Mouse (Mus musculus) E14TG2a.4 (cell line): ENCODE measurements at regions not wholly inside any gene's neighbourhood (a gene's known extent, or its start where the extent isn't known, plus 50 kb on each side); places are given as distances from the start of the nearest gene placed in this dataset.
A peak's percentile ranks its signal among the peaks of the same experiment; 100 is the strongest.

Experiments used
- H3K27me3 ChIP-seq: 2 replicates; pipeline ENCODE4 v1.6.1; 2014; ENCODE audit warnings: low read length, control low read depth; ENCODE audit not compliant: insufficient read depth
- H3K36me3 ChIP-seq: 2 replicates; pipeline ENCODE4 v1.6.1; 2014; ENCODE audit warnings: low read length, control low read depth; ENCODE audit not compliant: insufficient read depth
- H3K4me1 ChIP-seq: replicated peaks from 2 replicates; pipeline ENCODE4 v1.6.1; 2014; ENCODE audit warnings: low read depth, low read length, control low read depth
- H3K4me3 ChIP-seq: replicated peaks from 2 replicates; pipeline ENCODE4 v1.5.1; 2014; ENCODE audit warnings: mild to moderate bottlenecking, low read length
- H3K9me3 ChIP-seq: 2 replicates; pipeline ENCODE4 v1.6.1; 2014; ENCODE audit warnings: low read length, control low read depth
- CTCF ChIP-seq: conservative IDR thresholded peaks from 2 replicates; pipeline ENCODE4 v1.5.1; 2014; ENCODE audit warnings: low read length
- NANOG ChIP-seq: IDR thresholded peaks from 2 replicates; pipeline ENCODE4 v1.6.1; 2014; ENCODE audit warnings: borderline replicate concordance, low read length, mixed read lengths
- POU5F1 ChIP-seq: IDR thresholded peaks from 2 replicates; pipeline ENCODE4 v1.6.1; 2014; ENCODE audit warnings: low read length, borderline replicate concordance

DNA sequence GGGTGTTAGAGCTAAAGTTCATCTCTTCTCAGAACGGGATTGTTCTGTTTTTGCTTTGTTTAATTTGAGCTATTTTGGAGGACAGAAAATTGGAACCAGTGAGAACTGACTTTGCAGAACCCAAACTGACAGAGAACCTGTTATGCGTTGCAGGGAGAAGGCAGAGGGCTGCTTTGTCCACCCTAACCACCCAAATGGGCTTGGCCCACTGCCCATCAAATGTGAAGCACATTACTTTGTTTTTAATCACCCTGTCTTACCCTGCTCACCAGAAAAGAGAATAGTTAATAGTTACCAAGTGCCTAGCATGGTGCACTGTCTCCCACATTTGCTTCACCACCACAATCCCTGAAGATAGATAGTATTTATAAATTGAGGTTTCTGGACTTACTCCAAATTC is 163.0 kb upstream of the Tas2r134 start:
- peaks cover 3% of the 10 kb centered on the region for H3K4me1 ChIP-seq
- TF ChIP-seq POU5F1 (no peak), NANOG (no peak), CTCF (no peak)
- no peaks in the 10 kb centered on the region for H3K36me3 ChIP-seq
- no peaks in the 10 kb centered on the region for H3K9me3 ChIP-seq
- H3K27me3 ChIP-seq, result no peaks in the 10 kb centered on the region
- no peak overlapping the region for H3K4me3 ChIP-seq

DNA sequence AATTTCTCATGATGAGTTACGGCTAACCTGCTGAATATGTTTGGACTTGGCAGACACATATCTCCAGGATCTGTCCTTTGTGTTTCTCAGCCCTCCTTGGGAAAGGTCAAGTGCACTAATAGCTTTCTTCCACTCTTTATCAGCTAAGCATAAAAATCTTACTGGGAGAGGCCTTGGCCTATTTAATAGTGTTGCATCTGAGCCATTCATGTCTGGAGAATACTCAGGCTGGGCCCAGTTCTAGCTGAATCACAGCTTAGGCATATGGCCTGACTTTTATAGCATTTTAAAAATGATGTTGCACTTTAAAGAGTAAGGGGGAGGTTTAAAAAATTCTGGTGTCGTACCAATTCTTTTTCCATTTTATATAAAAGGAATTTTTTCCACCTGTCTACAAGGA is 166.4 kb upstream of the Tas2r134 start:
- no peaks in the 10 kb centered on the region for H3K36me3 ChIP-seq
- peaks cover 4% of the 10 kb centered on the region for H3K4me1 ChIP-seq
- no peak for TF ChIP-seq POU5F1
- TF ChIP-seq NANOG, result no peak
- TF ChIP-seq CTCF, result no peak
- H3K9me3 ChIP-seq, result no peaks in the 10 kb centered on the region
- no peaks in the 10 kb centered on the region for H3K27me3 ChIP-seq
- no peak overlapping the region for H3K4me3 ChIP-seq

DNA sequence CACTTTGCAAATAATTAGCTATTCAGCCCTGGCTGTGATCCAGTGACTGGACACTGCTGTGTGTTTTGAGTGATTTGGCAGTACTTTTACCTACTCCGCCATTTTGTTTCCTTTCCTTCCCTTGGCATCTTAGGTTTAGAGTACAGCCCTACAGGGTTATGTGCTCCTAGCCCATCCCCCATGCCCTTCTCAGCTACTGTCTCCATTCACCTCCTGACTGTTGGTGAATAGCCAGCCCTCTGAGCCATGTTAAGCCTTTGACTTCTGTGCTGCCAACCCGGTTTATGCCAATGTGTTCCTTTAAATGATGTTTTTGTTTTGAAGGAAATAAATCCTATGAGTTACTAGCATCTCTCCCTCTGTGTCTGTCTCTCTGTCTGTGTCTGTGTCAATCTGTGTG is 167.8 kb upstream of the Tas2r134 start:
- H3K27me3 ChIP-seq, result no peaks in the 10 kb centered on the region
- H3K4me3 ChIP-seq, result no peak overlapping the region
- no peak for TF ChIP-seq CTCF
- TF ChIP-seq NANOG, result no peak
- no peak for TF ChIP-seq POU5F1
- H3K4me1 ChIP-seq, result peaks cover 4% of the 10 kb centered on the region
- H3K9me3 ChIP-seq, result no peaks in the 10 kb centered on the region
- no peaks in the 10 kb centered on the region for H3K36me3 ChIP-seq

DNA sequence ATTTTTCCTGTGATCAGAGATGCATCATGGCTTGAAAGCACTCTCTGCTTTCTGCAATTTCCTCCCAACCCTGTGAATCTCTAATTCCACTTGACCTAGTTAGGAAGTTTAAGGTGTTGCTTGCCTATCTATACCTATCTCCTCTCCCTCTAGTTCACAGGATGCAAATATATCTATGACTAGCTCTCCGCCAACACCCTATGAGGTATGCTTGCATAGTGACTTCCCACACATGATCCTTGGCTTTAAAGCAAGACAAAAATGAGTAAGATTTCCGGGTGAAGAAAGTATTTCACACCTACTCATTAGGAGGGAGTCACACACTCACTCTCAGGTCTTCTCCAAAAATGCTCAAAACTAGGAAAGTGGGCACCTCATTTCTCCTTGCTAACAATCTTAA is 169.6 kb upstream of the Tas2r134 start:
- Histone ChIP-seq H3K9me3 (0 out of 2 replicates have a peak, but pooled peaks cover 4% of the 10 kb centered on the region), H3K36me3 (no peaks in the 10 kb centered on the region), H3K4me1 (peaks cover 4% of the 10 kb centered on the region), H3K27me3 (no peaks in the 10 kb centered on the region), H3K4me3 (no peak overlapping the region)
- TF ChIP-seq POU5F1, result no peak
- TF ChIP-seq NANOG, result no peak
- no peak for TF ChIP-seq CTCF

DNA sequence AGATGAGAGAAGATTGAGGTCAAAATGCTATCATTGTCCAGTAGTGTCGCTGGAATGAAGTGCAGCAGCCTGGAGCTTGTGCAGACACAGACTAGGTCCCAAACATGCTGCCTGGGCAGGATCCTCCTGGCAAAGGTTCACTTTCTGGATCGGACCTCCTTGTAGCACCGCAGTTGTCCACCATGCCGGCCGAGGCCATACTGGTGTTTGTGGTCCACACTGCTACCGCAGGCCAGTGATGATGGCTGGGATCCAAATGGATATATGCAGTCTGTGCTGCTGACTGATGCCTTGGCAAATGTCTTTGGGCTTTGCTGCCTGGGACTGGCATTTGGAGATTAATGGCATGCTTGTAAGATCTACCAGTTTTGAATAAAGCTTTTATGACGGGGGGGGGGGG is 174.5 kb upstream of the Tas2r134 start:
- no peaks in the 10 kb centered on the region for H3K36me3 ChIP-seq
- no peaks in the 10 kb centered on the region for H3K27me3 ChIP-seq
- no peaks in the 10 kb centered on the region for H3K4me1 ChIP-seq
- H3K9me3 ChIP-seq, result peaks cover 34% of the 10 kb centered on the region
- no peak for TF ChIP-seq POU5F1
- no peak overlapping the region for H3K4me3 ChIP-seq

DNA sequence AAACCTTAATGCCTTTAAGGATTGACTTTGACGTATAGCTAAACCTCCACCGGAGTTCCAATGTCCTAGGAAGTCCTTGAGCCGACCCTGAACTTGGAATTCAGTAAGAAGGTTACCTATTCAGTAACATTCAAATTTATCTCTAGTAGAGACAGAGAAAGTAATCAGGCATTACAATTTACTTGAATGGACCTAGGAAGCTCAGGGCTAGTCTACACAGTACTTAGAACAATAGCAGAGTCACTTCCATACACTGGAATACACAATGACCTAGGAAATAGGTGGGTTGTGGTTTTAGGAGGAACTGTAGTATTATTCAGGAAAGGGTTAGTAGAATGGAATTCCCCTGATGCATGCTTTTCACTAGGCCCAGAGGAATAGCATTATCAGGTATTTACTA is 179.2 kb upstream of the Tas2r134 start:
- Histone ChIP-seq H3K9me3 (peaks cover 49% of the 10 kb centered on the region), H3K36me3 (no peaks in the 10 kb centered on the region)
- no peak for TF ChIP-seq POU5F1
- peak; percentile 69 for TF ChIP-seq NANOG
- no peak for TF ChIP-seq CTCF

DNA sequence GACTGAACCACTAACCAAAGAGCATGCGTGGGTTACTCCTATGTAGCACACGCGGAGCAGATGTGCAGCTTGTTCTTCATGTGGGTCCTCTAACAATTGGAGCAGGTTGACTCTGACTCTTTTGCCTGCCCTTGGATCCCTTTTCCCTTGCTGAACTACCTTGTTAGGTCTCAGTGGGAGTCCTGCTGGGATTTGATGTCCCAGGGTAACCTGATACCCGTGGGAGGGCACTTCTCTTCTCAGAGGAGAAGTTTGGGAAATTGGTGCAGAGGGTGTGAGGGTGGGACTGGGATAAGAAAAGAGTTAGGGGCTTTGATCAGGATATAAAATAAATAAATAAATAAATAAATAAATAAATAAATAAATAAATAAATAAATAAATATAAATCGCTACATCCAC is 179.7 kb upstream of the Tas2r134 start:
- Histone ChIP-seq H3K4me1 (peaks cover 10% of the 10 kb centered on the region; the same call in 1 of the 2 replicates), H3K27me3 (no peaks in the 10 kb centered on the region), H3K9me3 (peaks cover 49% of the 10 kb centered on the region), H3K4me3 (no peak overlapping the region), H3K36me3 (no peaks in the 10 kb centered on the region)
- TF ChIP-seq NANOG, result peak; percentile 64; the same call in 1 of the 2 replicates
- no peak for TF ChIP-seq POU5F1

More for the DNA sequence above, 179.2 kb upstream of the Tas2r134 start:
- peaks cover 10% of the 10 kb centered on the region; the same call in 1 of the 2 replicates for H3K4me1 ChIP-seq
- no peaks in the 10 kb centered on the region for H3K27me3 ChIP-seq
- no peak overlapping the region for H3K4me3 ChIP-seq

DNA sequence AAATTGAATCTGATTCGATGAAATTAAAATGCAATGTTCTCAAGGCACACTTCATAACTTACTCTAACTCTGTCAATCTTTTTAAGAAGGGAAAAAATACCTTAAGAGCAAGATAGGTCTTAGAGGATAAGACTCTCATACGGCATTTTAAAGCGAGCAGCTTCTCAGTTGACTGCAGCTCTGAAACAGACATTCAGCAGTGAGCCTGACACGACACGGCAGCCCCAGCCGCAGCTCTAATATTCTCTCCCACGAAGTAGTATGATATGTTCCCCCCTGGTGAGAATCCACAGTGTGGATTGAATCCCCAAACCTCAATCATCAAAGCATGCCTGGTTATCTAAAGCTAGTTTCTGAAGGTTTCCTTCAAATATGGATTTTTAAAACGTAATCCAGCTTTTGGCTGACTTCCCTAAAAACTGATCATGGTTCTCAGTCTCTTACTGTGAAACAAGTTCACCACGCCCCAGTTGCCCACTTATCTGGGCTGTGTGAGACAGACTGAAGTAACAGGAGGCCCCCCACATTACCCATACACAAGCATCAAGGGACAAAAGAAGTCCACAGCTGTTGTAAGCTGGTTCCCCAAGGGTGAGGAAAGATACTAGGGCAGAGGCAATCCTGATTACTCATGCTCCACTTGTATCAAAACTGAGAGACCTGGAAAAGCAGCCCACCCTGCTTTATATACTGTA is 182.8 kb upstream of the Tas2r134 start:
- Histone ChIP-seq H3K9me3 (peaks cover 40% of the 10 kb centered on the region), H3K36me3 (no peaks in the 10 kb centered on the region), H3K27me3 (no peaks in the 10 kb centered on the region), H3K4me3 (no peak overlapping the region), H3K4me1 (peaks cover 10% of the 10 kb centered on the region; the same call in 1 of the 2 replicates)
- TF ChIP-seq NANOG (no peak), POU5F1 (no peak), CTCF (no peak)

DNA sequence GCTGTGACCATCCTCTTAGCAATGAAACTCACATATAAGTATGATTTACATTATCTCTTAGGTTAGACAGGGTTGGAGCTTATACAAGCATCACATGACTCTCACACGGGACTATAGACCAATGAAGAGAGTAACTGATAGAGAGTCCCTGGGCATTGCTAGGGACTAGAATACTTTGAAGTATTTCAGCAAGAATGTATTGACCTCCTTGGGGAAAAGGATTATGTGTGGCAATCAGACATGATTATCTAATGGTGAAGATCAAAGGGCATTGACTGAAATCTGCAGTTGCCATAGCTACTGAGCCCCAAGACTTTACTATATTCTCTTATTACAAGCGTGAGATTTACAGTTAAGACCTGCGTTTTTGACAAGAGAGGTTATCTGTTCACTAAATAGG is 183.4 kb upstream of the Tas2r134 start:
- H3K36me3 ChIP-seq, result no peaks in the 10 kb centered on the region
- H3K4me3 ChIP-seq, result no peak overlapping the region
- H3K4me1 ChIP-seq, result peaks cover 10% of the 10 kb centered on the region; the same call in 1 of the 2 replicates
- TF ChIP-seq CTCF (no peak), NANOG (no peak), POU5F1 (no peak)
- peaks cover 41% of the 10 kb centered on the region for H3K9me3 ChIP-seq
- H3K27me3 ChIP-seq, result no peaks in the 10 kb centered on the region
